Mouse (Mus musculus) kidney, adult 18-20 months (tissue): ENCODE measurements around the gene Rbms3.

Experiments
- DNase-seq: peaks from one replicate; pipeline ENCODE4 v3.0.0; 2021

The Rbms3 gene

DNA sequence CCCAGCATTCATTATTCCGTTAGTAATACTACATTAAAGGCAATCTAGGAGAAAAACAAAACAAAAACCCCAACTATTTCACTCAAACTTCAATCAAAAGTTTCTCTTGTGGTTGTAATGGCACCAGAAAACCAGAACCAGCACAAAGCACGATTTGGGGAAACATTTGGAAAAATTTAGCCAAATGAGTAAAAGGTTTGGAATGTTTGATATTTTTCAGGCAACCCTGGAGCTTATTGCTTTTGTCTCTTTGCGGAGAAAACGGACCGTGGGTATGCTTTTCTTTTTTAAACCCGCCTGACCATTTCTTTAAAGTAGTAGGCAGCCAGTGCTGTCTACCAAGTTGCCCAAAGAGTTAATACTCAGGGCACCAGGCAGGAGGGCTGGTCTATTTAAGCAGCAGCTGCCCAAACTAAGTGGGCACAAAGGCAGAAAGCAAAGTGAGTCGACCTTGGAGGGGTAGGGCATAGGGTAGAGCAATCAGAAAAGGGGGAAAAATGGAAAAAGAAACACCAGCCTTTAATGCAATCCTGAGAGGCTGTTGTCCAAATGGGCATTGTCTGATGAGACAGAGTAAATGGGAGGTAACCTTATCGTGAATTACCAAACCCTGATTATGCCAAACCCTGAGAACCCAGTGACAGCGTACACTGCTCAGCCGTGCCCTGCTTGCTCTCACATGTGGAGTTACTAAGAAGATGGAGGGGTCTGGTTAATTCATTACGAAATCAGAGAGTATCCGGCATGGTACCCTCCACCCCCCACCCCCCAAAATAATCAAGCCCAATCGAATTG, 379.5 kb downstream of the Rbms3 start:
- no peak for DNase-seq

DNA sequence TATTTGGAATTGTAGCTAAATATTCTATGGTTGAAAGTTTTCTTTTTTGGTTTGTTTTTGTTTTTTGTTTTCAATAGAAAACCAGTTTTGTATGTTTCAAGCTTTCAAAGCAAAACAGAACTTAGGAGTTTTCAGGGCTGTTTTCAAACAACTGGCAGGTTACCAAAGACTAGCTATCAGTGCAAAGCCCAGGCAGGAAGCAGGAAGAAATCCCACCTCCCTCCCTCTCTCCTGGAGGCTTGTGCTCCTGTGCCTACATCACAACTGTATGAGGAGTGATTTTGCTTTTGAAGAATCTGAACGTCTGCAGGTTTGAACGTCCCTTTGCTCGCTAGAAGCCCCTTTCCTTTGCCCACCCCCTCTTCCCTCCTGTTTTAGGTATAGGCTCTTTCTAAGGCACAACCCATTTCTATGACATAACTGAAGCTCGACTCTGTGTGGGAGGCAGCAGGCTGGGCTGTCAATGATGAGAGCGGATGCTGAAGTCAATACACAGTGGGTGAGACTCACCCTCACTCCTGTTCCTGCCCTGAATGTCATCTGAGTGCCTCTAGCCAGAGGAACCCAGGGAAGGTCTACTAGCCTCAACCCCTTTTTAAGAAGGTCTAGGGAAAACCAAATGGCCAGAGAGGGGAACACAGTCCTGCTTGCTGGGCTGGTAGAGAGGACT, 382.3 kb downstream of the Rbms3 start:
- no peak for DNase-seq

DNA sequence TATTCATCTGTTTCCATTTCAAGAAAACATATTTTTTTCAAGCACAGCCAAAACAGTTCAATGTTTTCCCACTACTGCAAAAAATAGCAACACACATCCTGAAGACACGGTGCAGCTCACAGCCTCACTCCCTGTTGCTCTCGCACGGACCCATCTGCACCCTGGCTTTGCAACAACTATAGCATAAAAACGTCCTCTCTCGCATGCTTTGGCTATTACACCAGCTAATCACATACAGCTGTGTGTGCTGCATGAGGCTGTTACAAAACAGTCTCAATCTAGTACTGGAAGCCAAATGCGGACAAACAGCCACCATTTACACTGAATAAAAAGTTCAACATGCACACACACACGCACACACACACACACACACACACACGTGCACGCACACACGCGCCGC, 383.5 kb downstream of the Rbms3 start:
- no peak for DNase-seq

DNA sequence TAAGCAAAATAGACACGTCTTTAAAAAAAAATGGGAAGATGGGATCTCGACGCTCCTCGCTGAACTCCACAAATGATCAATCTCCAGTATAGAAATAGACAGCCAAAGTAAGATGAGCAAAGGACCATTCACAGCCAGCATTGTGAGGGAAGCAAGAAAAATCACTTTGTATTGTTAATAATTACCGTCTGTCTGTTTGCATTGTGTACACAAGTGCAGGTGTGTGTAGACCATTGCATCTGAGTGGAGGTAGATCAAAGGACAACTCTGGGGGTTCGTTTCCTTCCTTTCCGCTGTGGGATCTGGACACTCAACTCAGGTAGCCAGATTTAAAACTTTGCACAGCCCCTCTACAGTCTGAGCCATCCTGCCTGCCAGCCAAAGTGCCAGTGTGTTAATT, 386.3 kb downstream of the Rbms3 start:
- DNase-seq, result no peak

DNA sequence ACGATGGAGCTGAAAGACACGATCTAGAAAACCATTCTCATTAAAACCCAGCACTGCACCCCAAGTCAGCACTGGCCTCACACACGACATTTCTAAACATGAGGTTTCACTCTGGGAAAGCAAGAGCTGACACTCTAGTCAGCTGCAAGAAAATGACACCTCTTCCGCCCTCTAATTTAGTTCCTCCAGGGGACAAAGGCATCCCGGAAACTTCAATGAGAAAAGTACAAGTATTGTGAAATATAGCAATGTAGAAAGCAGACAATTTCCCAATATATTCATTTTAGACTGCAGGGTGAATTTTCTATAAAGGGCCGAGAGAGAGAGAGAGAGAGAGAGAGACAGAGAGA, 395.0 kb downstream of the Rbms3 start:
- DNase-seq, result no peak

DNA sequence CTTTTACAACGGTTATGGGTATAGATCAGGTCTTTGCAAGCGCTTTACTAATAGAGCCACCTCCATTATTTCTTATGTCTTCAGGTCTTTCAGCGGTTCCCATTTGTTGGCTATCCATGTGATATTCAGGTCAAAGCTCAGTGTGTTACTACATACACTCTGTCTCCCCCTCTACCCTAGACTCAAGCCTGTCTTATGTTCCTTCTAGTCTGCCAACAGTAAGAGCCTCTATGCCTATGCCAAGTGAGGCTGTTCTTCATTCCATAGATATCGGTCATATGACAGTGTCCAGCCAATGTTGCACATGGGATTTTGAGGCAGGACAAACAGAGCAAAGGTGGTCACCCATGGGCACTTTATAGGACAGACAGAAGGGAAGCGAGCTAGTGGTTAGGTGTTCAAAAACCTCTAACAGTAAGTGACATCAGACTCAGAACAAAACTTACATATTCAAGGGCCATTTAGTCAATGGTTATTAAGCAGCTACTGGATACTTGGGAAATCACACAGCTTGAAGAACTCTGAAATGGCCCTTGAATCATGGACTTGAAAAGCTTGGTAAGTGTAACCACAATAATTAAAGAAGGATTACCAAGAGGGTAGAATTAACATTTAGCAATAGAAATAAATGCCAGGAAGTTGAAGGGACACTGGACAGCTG, 395.5 kb downstream of the Rbms3 start:
- DNase-seq, result no peak

DNA sequence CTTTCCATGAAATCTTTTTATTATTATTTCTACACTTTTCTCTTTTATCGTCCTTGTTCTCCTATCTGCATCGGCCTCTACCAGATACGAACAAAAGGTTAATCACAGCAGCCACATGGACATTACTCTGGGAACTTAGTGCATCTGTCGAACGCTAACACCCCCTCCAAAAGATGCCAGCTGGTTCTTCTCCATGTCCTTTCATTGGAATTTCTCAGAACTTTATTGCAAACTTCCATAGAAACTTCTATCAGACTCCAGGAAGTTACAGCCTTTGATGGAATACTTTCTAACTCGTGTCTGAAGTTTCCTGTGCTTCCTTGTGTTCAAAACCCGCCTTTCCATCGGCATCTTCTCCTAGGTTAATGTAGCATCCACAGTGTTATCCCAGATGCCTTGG, 407.0 kb downstream of the Rbms3 start:
- no peak for DNase-seq

DNA sequence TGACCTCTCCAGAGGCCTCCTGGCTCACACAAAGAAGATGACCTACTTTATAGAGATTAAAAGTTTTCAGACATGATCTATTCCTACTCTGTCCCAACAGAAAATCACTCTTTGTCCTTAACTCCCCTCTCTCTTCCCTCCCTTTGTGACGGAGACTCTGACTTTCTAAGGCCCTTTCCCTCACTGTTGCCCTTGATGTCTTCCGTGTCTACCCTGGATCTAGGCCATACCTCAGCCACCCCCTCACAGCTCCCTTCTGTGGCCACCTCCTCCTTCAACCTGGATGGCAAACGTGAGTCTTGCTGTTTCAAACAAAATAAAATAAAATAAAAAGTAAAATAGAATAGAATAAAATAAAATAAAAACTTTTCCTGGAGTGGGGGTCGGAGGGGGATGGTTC, 408.2 kb downstream of the Rbms3 start:
- DNase-seq, result no peak

DNA sequence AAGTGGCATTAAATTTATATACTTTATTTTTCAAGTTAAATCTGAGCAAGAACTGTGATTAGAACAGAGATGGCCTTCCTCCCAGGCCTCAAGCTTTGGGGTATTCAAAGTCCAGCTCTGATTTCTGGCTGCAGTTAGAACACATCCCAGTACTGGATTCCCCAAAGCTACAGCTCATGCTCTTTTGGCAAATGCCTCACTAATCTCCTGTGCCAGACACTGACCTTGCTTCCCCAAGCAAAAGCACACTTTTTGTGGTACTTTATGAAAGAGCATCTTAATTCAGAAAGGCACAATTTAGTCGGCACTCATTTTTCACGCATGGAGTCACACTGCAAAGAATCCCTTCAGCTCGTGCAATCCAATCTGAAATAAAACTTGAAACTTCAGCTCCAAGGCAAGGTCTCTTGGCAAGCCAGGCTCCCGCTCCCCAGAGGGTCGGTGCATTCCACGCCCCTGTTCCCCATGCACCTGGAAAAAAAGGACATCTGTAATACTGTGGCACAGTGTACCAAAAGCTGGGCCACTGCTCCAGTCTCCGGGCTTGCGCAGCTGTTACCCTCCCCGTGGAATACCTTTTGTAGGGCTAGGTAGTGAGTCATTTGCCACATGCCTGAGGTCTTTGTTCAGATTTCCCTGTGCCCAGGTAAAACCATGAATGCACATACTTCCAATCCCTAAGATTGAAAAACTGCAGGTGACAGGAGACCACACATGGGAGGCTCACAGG, 413.5 kb downstream of the Rbms3 start:
- no peak for DNase-seq

DNA sequence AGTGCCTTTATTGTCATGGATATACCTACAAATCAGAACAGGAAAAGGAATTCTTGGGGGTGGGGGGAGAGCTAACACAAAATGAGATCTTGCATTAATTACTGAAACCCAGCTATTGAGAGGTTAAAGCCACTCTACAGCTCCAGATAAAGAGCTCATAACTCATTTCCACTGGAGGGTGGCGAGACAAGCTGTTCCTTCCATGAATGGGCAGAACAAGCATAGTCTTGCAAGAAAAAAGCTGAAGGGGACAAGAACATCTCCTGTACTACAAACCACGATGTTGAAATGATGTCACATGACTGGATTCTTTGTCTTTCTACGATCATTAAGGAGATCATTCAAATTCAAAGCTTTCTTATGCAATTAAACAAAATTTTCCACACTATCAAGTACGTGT, 417.7 kb downstream of the Rbms3 start:
- no peak for DNase-seq

DNA sequence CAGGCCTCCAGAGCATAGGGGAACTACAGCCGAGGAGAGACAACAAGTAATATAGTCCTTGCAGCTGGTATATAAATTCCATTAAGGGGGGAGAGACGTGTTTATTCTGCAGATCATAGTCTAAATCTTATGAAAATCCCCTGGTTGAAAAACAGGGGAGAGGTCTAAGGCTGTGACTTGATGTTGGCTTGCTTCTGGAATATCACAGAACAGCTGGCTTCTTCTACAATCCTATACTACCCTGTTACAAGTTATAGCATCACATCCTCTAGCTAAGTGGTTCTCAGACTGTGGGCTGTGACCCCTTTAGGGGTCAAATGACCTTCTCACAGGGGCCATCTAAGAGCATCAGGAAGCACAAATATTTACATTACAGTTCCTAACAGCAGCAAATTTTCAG, 419.4 kb downstream of the Rbms3 start:
- no peak for DNase-seq

DNA sequence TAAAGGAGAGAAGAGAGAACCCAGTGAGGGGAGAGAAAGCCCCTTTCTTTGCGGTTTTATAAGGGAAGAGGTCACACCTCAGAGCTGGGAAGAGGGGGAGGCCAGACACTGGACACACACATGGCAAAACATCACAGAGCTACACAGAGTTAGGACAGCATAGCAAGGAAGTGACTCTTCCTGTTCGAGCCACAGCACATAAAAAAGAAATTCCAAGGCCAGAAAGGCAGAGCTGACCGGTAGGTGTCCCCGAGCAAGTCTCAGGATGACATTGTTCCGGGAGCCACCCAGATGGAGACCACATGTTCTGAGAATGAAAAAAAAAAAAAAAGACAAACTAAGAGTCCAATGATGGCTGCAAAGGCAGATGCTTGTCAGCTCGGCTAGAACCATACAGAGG, 424.3 kb downstream of the Rbms3 start:
- DNase-seq, result no peak

DNA sequence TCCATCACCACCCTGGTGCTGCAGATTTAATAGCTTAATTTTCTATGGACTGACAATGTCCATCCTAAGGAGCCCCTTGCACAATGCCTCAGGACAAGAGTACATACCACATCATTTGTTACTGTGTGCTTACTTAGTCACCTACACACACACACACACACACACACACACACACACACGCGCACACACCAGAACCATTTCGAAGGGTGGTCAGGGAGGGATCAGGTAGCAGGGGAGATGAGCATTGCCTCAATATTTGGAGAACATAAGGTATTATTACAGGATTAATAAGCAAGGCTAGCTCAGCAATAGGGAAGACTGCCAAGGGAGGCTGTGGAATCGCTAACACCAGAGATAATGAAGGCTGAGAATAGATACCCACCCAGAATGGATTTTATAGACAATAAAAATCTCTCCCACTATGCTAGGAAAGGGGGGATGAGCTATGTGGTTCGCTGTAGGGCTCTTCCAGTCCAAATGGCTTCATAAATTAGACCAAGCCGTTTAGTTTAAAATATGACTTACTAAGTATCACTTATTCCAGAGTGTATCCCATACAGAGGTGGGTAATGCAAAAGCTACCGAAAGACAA, 429.6 kb downstream of the Rbms3 start:
- DNase-seq, result no peak

DNA sequence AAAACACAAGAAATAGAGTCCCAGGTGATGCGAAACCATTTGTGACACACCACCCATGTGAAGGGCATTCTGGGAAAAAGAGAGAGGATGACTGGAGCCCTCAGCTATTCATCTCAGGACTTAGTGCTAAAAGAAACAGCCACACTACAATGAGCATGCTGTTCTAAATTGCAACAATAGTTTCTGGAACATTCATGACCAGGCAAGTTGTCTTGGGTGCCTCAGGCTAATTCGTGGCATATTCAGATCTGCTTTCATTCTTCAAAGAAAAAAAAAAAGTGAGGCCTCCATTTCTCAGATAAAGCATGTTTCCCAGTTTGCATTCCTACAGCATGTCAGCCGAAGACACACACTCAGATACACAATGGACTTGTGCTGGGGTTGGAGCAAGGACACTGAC, 432.2 kb downstream of the Rbms3 start:
- DNase-seq, result no peak

DNA sequence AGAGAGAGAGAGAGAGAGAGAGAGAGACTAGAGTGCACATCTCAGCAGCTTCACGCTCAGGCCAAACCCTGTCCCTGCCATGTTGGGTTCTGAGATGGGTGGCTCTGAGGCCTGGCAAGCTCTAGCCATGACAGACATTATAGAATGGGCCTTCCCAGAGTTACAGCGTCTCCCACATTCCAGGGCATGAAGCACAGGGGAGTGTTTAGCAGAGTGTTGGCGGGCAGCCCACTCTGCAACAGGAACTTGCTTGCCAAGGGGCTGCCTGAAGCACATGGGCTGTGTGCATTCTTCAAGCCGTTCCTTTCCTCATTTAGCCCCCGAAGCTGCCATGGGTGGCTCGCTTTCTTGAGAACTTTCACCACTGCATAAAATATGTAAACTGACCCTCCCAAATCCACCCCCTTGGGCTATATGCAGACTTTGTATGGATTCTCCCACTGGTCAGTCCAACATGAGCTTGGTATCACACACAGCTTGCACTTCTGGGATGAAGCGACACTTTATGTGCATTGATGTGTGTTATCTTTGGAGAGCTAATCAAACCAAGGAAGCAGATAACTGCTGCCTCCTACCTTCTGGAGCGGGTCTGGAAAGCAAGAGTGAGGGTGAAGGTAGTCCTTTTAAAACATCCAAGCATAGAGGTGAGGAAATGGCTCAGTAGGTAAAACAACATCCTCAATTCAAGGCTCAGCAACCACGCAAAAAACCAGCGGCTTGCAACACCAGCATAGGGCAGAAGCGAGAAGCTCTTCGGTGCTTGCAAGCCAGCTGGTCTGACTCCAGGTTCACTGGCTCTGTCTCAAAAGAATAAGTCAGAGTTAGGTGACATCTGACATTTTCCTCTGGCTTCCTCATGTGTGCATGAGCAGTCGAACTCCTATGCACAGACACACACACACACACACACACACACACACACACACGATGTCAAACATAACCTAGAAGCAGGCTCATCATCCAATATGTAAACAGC, 436.9 kb downstream of the Rbms3 start:
- peak; percentile 36 for DNase-seq

DNA sequence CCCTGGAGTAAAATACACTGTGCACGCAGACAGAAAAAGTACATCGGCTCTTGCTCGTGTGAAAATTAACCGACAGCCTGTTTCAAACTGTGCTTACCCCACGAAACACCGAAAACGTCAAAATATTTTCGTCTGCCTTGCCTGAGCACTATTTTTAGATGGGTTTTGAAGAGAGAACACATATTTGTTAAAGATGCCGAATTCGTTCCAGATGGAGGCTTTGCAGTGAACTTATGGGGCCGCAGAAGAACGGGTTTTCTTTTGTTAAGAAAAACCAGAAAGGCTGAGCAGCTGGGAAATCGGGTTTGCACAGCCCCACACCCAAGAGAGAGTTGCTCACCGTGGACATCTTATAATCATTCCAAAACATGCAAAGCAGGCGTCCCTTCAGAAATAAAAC, 437.6 kb downstream of the Rbms3 start:
- DNase-seq, result no peak

DNA sequence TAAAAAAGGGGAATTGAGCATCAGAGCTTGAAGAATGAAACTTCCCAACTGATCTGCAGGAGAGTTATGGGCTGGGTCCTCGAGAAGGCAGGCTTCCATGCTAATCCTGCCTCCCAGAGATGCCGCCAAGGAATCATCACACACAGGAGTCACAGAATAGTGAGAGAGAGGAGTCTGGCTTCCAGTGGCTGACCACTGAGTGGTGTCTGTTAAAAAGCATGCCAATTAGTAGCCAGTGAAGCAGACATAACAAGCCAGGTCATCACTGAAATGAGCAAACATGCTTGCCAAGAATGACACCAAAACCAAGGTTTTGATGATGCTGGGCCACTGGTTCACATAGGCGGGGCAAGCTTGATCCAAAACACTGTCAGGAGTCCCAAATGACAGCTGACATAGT, 441.3 kb downstream of the Rbms3 start:
- no peak for DNase-seq

DNA sequence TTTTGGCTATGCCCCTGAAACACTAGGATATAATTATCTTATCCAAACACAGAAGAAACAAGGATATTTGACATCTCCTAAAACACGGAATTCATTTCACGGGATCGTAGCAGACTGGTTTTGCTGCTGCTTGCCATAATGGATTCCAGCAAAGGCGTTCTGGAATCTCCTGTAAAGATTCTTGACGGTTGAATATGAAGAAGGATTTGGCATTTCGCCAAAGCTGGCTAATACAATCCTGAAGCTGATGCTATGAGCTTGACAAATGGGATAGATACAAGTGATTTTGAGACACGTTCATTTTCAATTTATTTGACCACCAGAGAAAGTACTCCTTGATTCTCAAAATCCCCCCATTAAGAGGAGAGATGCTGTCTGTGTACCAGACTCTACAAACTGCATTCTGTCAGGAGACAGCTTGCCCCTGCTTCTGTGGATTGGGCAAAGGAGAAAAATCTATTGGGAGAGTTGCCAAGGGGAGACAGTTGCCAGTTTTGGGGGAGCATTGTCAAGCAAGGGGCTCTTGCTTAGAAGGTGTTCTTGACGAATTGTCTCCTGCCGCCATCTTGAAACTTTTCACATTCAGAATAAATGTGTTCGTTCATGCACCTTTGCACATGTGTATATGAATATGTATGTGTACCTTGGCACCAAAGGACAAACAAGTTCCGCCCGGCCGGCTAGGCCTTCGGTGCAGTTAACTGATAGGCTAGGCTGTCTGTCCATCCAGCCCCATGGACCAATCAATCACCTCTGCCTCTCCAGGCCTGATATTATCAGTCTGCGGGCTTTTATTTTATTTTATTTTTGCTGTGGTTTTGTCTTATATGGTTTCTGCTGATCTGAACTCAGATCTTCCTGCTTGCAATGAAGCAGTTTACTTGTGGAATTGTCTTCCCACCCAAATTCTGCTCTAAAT, 442.3 kb downstream of the Rbms3 start:
- DNase-seq, result no peak

DNA sequence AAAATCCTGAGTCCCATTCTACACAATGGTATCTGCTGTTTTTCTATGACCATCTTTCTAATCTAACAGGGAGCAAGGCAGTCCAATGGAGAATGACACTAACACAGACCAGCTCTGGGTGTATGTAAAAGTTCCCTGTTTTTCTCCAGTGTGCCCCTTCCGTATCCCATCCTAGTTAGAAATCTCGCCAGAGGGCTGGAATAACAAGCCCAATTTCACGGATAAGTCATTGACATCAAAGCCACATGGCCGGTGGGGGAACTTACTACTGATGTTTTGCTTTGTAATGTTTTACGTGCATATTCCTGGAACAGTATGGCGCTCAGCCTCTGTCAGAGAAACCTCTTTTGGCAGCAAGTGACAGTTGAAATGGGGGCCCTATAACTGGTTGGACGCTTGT, 449.1 kb downstream of the Rbms3 start:
- DNase-seq, result no peak

DNA sequence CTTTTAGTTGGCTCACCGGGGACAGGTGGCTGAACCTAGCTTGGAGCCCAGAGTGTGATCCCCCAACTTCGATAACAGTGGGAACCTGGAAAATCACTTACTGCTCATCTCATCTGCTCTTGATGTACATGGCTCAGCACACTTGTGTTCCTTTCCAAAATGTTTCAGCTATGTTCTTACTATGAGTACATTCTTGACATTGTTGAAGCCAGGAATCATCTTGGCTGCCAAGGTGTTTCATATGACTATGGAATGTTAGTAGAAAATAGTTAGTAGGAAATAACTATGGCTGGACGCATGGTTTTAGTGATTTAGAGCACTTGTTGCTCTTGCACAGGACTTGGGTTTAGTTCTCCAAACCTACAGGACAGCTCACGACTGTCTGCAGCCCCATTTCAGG, 451.3 kb downstream of the Rbms3 start:
- no peak for DNase-seq

DNA sequence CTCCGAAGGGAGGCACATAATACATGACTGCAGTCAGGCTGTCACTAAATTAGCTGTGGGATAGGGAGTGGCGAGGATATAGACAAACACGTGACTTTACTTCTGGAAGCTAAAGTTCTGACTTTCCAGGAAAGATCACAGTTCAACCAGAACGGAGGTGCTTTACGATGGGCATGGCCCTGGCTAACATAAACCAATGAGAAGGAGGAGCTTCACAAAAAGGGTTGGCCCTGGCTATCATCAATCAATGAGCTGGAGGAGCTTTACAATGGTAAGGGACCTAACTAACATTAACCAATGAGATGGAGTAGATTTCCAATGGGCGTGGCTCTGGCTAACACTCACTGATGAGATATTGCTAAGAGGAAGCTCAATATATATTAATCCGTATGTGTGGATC, 457.2 kb downstream of the Rbms3 start:
- no peak for DNase-seq
